ENCODE assay signal across 22 mouse cellular contexts in the genomic region with DNA sequence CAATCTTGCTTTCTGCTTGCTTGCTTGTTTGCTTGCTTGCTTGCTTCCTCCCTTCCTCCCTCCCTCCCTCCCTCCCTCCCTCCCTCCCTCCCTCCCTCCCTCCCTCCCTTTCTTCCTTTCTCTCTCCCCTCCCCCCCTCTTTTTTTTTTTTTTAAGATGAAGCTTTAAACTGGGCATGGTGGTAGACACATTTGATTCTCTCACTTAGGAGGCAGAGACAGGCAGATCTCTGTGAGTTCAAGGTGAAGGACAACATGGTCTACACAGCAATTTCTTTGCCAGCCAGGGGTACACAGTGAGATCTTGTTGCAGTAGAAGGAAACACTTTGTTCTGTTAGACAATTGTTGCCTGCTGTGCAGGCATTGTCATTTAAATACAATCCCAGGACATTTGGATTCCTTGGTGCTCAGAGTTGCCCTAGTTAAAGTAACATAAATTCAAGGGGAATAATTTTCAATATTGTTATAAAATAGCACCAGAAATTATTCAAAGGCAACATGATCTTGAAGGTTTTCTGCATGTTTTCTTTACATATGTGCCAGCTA.
A peak's percentile ranks its signal among the peaks of the same experiment; 100 is the strongest.
DNase-seq lines count a peak whose midpoint lies in the region; ATAC-seq and TF ChIP-seq lines count a peak whose summit lies in the region.
"Had no signal": no experiment of that assay in that cellular context is flagged by ENCODE, and none has a peak within 500 bp of the region (broad histone marks: within the 10 kb centered on the region; RNA-seq: fewer than 3 reads in every experiment).

No protein-coding gene starts in this region.

- peak; percentile 22 for DNase-seq in heart, adult 11 months
- no peak for DNase-seq in heart, adult 9 months (ENCODE audit: low spot score in 2 of 2)
- peak; percentile 79 for DNase-seq in midbrain, embryonic 11.5 days (ENCODE audit: low spot score, missing footprints)
- peak; percentile 96 for DNase-seq in R1 (ENCODE audit: low read depth, low spot score)
- no peak for DNase-seq in layer of hippocampus, adult 8-10 months (ENCODE audit: low spot score in 2 of 2)
- DNase-seq in lung, postnatal 0 days (ENCODE audit: low spot score), result no peak
- DNase-seq: adrenal gland, adult 8-10 months; cerebellum, adult 18-20 months; cerebellum, adult 9-11 months; gastrocnemius, adult 2 months; gastrocnemius, postnatal 25 days; heart, postnatal 4 days had no signal

- no peak overlapping the region for H3K4me3 ChIP-seq in midbrain, embryonic 11.5 days (ENCODE audit: low read depth, low read length)
- H3K4me3 ChIP-seq in midbrain, embryonic 13.5 days (replicated peaks), result no peak overlapping the region
- no peak overlapping the region for H3K4me3 ChIP-seq in lung, postnatal 0 days (ENCODE audit: low read depth, low read length)
- H3K4me3 ChIP-seq: embryonic facial prominence, embryonic 15.5 days; erythroblast, embryonic 14.5 days; forebrain, embryonic 10.5 days; gastrocnemius, adult 2 months; heart, embryonic 13.5 days; hindbrain, embryonic 12.5 days had no signal

- H3K36me3 ChIP-seq in midbrain, embryonic 11.5 days (ENCODE audit: control insufficient read depth, insufficient read depth, low read length), result no peaks in the 10 kb centered on the region
- H3K36me3 ChIP-seq in midbrain, embryonic 13.5 days, result no peaks in the 10 kb centered on the region
- no peaks in the 10 kb centered on the region for H3K36me3 ChIP-seq in lung, postnatal 0 days (ENCODE audit: insufficient read depth, low read length)
- H3K36me3 ChIP-seq: embryonic facial prominence, embryonic 15.5 days; forebrain, embryonic 10.5 days; heart, embryonic 13.5 days; hindbrain, embryonic 12.5 days had no signal

- H3K4me1 ChIP-seq in midbrain, embryonic 11.5 days (ENCODE audit: control insufficient read depth, insufficient read depth, low read length), result peaks cover 9% of the 10 kb centered on the region
- H3K4me1 ChIP-seq in midbrain, embryonic 13.5 days (replicated peaks), result peaks cover 9% of the 10 kb centered on the region
- H3K4me1 ChIP-seq in lung, postnatal 0 days (ENCODE audit: insufficient read depth, low read depth, low read length), result no peaks in the 10 kb centered on the region

- no peak for ATAC-seq in midbrain, embryonic 11.5 days (ENCODE audit: low FRiP score)
- no peak for ATAC-seq in midbrain, embryonic 13.5 days
- no peak for ATAC-seq in lung, postnatal 0 days
- ATAC-seq: forebrain, embryonic 14.5 days; hindbrain, embryonic 16.5 days; inflammation-experienced regulatory T-cells, adult 6 months; intestine, postnatal 0 days had no signal

- H3K27ac ChIP-seq in midbrain, embryonic 11.5 days (ENCODE audit: low read depth, low read length), result no peak overlapping the region
- no peak overlapping the region for H3K27ac ChIP-seq in midbrain, embryonic 13.5 days
- H3K27ac ChIP-seq in lung, postnatal 0 days (ENCODE audit: low read length), result no peak overlapping the region
- H3K27ac ChIP-seq: forebrain, embryonic 10.5 days; heart, embryonic 13.5 days; hindbrain, embryonic 12.5 days had no signal

- TF ChIP-seq CTCF in lung, postnatal 0 days (IDR thresholded peaks at IDR 0.05), result no peak

- no peak overlapping the region for H3K4me2 ChIP-seq in midbrain, embryonic 11.5 days
- no peak overlapping the region for H3K4me2 ChIP-seq in midbrain, embryonic 13.5 days (replicated peaks)
- no peak overlapping the region for H3K4me2 ChIP-seq in lung, postnatal 0 days (replicated peaks; ENCODE audit: low read depth, low read length)
- H3K4me2 ChIP-seq: embryonic facial prominence, embryonic 15.5 days; heart, embryonic 13.5 days; hindbrain, embryonic 12.5 days had no signal

- no peak overlapping the region for H3K9ac ChIP-seq in midbrain, embryonic 11.5 days (ENCODE audit: low read length)
- H3K9ac ChIP-seq in midbrain, embryonic 13.5 days (replicated peaks), result no peak overlapping the region
- H3K9ac ChIP-seq in lung, postnatal 0 days (replicated peaks; ENCODE audit: low read depth), result no peak overlapping the region
- H3K9ac ChIP-seq: embryonic facial prominence, embryonic 15.5 days; heart, embryonic 13.5 days; hindbrain, embryonic 12.5 days had no signal

- no peaks in the 10 kb centered on the region for H3K9me3 ChIP-seq in midbrain, embryonic 11.5 days (ENCODE audit: control insufficient read depth, low read length)
- no peaks in the 10 kb centered on the region for H3K9me3 ChIP-seq in midbrain, embryonic 13.5 days
- no peaks in the 10 kb centered on the region for H3K9me3 ChIP-seq in lung, postnatal 0 days (ENCODE audit: low read length)
- H3K9me3 ChIP-seq: embryonic facial prominence, embryonic 15.5 days; forebrain, embryonic 10.5 days; heart, embryonic 13.5 days; hindbrain, embryonic 12.5 days had no signal

- TF ChIP-seq EP300 in lung, postnatal 0 days (IDR thresholded peaks at IDR 0.05), result no peak

- H3K27me3 ChIP-seq in midbrain, embryonic 11.5 days (ENCODE audit: control insufficient read depth, insufficient read depth, low read length), result no peaks in the 10 kb centered on the region
- no peaks in the 10 kb centered on the region for H3K27me3 ChIP-seq in midbrain, embryonic 13.5 days
- no peaks in the 10 kb centered on the region for H3K27me3 ChIP-seq in lung, postnatal 0 days (replicated peaks; ENCODE audit: insufficient read depth, low read length)
- H3K27me3 ChIP-seq: embryonic facial prominence, embryonic 15.5 days; heart, embryonic 13.5 days; hindbrain, embryonic 12.5 days had no signal

Comparison
In these comparisons a context has a peak if more than half of its experiments do, and no peak if none do; other contexts are left out.
1. DNase-seq: peak in heart, adult 11 months (single experiment), midbrain, embryonic 11.5 days (single experiment) and R1 (single experiment); none in heart, adult 9 months (0 of 2), layer of hippocampus, adult 8-10 months (0 of 2) and lung, postnatal 0 days (single experiment).